Mouse (Mus musculus) CH12.LX (cell line): ENCODE results near the gene Sec24c. TPM values are rescaled to one million over a fixed set of nuclear protein-coding genes. Genes with fewer than 3 reads are reported as not detected.
A peak's percentile ranks its signal among the peaks of the same experiment; 100 is the strongest.

Source experiments
- DNase-seq: peaks from one replicate; pipeline ENCODE4 v3.0.0-alpha.2; 2013; ENCODE audit errors: extremely low read depth
- H3K27ac ChIP-seq: 2 replicates; pipeline ENCODE4 v1.5.1; 2012; ENCODE audit warnings: low read depth, mild to moderate bottlenecking, control low read depth, moderate library complexity; ENCODE audit not compliant: insufficient read depth
- H3K27me3 ChIP-seq: replicated peaks from 2 replicates; pipeline ENCODE3; 2012; ENCODE audit warnings: inconsistent platforms
- H3K36me3 ChIP-seq, 2 experiments: replicated peaks in 1 of 2; 2 replicates each; pipeline versions ENCODE3 to v1.6.1; 2012; ENCODE audit warnings: inconsistent platforms in 1 of 2, low read length in 1 of 2, mild to moderate bottlenecking in 1 of 2, mixed read lengths in 1 of 2, moderate library complexity in 1 of 2; ENCODE audit not compliant: control insufficient read depth in 1 of 2, insufficient read depth in 1 of 2
- H3K4me1 ChIP-seq, 2 experiments: 2 replicates each; pipeline ENCODE4 v1.6.1; 2012; ENCODE audit warnings: inconsistent platforms in 1 of 2, moderate library complexity in 1 of 2; ENCODE audit not compliant: insufficient read depth in 2 of 2, control insufficient read depth in 1 of 2
- H3K4me2 ChIP-seq: 2 replicates; pipeline ENCODE4 v1.6.1; 2012; ENCODE audit warnings: low read depth, mild to moderate bottlenecking, control low read depth; ENCODE audit not compliant: poor library complexity, insufficient read depth, severe bottlenecking
- H3K4me3 ChIP-seq, 3 experiments: fragments of 150-350 bp in 1 of 3; sonication (generic) in 1 of 3; replicated peaks in 1 of 3; 2 replicates each; pipeline versions ENCODE3 to v1.5.1; 2011 to 2012; ENCODE audit warnings: low read depth in 2 of 3, low read length in 2 of 3, mild to moderate bottlenecking in 2 of 3, moderate library complexity in 2 of 3, control low read depth in 1 of 3, improper control_type of control experiment in 1 of 3, inconsistent platforms in 1 of 3, mixed read lengths in 1 of 3; ENCODE audit not compliant: poor library complexity in 1 of 3
- H3K79me2 ChIP-seq: replicated peaks from 2 replicates; pipeline ENCODE4 v1.6.1; 2012; ENCODE audit warnings: mild to moderate bottlenecking, moderate library complexity; ENCODE audit not compliant: control insufficient read depth, poor library complexity, insufficient read depth, severe bottlenecking; ENCODE audit errors: extremely low read depth
- H3K9ac ChIP-seq: 2 replicates; pipeline ENCODE4 v1.6.1; 2012; ENCODE audit warnings: low read depth, mild to moderate bottlenecking, control low read depth, moderate library complexity; ENCODE audit not compliant: insufficient read depth
- H3K9me3 ChIP-seq: replicated peaks from 2 replicates; pipeline ENCODE3; 2012; ENCODE audit warnings: low read length, inconsistent platforms, mixed read lengths
- CHD2 ChIP-seq: IDR thresholded peaks from 2 replicates; pipeline ENCODE4 v1.6.1; 2011; ENCODE audit warnings: low read length, improper control_type of control experiment
- CTCF ChIP-seq, 2 experiments: IDR thresholded peaks in 1 of 2; conservative IDR thresholded peaks in 1 of 2; 2 replicates each; pipeline ENCODE4 v1.5.1; 2011 to 2012; ENCODE audit warnings: low read depth in 2 of 2, low read length in 2 of 2, improper control_type of control experiment in 1 of 2, inconsistent platforms in 1 of 2, mild to moderate bottlenecking in 1 of 2, moderate library complexity in 1 of 2
- ELF1 ChIP-seq: IDR thresholded peaks from 2 replicates; pipeline ENCODE4 v1.6.1; 2014; ENCODE audit warnings: low read depth, mild to moderate bottlenecking, inconsistent platforms, low read length, improper control_type of control experiment
- EP300 ChIP-seq: IDR thresholded peaks from 2 replicates; pipeline ENCODE4 v1.6.1; 2011; ENCODE audit warnings: low read length, improper control_type of control experiment
- ETS1 ChIP-seq: conservative IDR thresholded peaks from 2 replicates; pipeline ENCODE4 v1.6.1; 2012; ENCODE audit warnings: low read depth, mild to moderate bottlenecking, inconsistent platforms, low read length, improper control_type of control experiment, moderate library complexity
- HCFC1 ChIP-seq: IDR thresholded peaks from 2 replicates; pipeline ENCODE4 v1.6.1; 2012; ENCODE audit warnings: low read depth, mild to moderate bottlenecking, inconsistent platforms, low read length, improper control_type of control experiment
- JUN ChIP-seq: IDR thresholded peaks from 2 replicates; pipeline ENCODE4 v1.6.1; 2011; ENCODE audit warnings: low read depth, mild to moderate bottlenecking, low read length, improper control_type of control experiment, moderate library complexity; ENCODE audit not compliant: insufficient read depth
- MAFK ChIP-seq: IDR thresholded peaks from 2 replicates; pipeline ENCODE4 v1.6.1; 2011; ENCODE audit warnings: low read length, improper control_type of control experiment; ENCODE audit not compliant: insufficient replicate concordance
- MAX ChIP-seq: IDR thresholded peaks from 2 replicates; pipeline ENCODE4 v1.6.1; 2011; ENCODE audit warnings: low read length, improper control_type of control experiment
- MEF2A ChIP-seq: IDR thresholded peaks from 2 replicates; pipeline ENCODE4 v1.6.1; 2014; ENCODE audit warnings: low read depth, mild to moderate bottlenecking, inconsistent platforms, low read length, improper control_type of control experiment, borderline replicate concordance
- MXI1 ChIP-seq: IDR thresholded peaks from 2 replicates; pipeline ENCODE4 v1.6.1; 2011; ENCODE audit warnings: mild to moderate bottlenecking, low read depth, low read length, improper control_type of control experiment
- MYC ChIP-seq: IDR thresholded peaks from 2 replicates; pipeline ENCODE4 v1.6.1; 2011; ENCODE audit warnings: low read depth, mild to moderate bottlenecking, improper control_type of control experiment, low read length
- POLR2A ChIP-seq: IDR thresholded peaks from 2 replicates; pipeline ENCODE4 v1.6.1; 2011; ENCODE audit warnings: low read depth, mild to moderate bottlenecking, improper control_type of control experiment, low read length
- RAD21 ChIP-seq: IDR thresholded peaks from 2 replicates; pipeline ENCODE4 v1.6.1; 2011; ENCODE audit warnings: low read depth, mild to moderate bottlenecking, low read length, improper control_type of control experiment, moderate library complexity
- SMC3 ChIP-seq: IDR thresholded peaks from 2 replicates; pipeline ENCODE4 v1.6.1; 2011; ENCODE audit warnings: low read depth, low read length, improper control_type of control experiment
- TBP ChIP-seq: conservative IDR thresholded peaks from 2 replicates; pipeline ENCODE4 v1.6.1; 2011; ENCODE audit warnings: low read depth, low read length, improper control_type of control experiment
- USF1 ChIP-seq: IDR thresholded peaks from 2 replicates; pipeline ENCODE4 v1.6.1; 2014; ENCODE audit warnings: low read depth, mild to moderate bottlenecking, inconsistent platforms, low read length, improper control_type of control experiment
- USF2 ChIP-seq: conservative IDR thresholded peaks from 2 replicates; pipeline ENCODE4 v1.6.1; 2011; ENCODE audit warnings: low read depth, low read length, improper control_type of control experiment
- ZNF384 ChIP-seq: IDR thresholded peaks from 2 replicates; pipeline ENCODE4 v1.6.1; 2012; ENCODE audit warnings: low read depth, low read length, improper control_type of control experiment, inconsistent platforms
- dilution Hi-C: fragments of 300-500 bp; cut with MboI; formaldehyde crosslinking; loops from 2 replicates; pipeline ENCODE4 v1.14.3; 2020; ENCODE audit warnings: low sequenced_read_pairs; ENCODE audit not compliant: extremely low pct_unique_long_range_greater_than_20kb, extremely low pct_ligation_motif_present
- in situ Hi-C: fragments of 300-500 bp; cut with MboI; formaldehyde crosslinking; loops from 3 replicates; pipeline ENCODE4 v1.14.3; 2019; ENCODE audit warnings: low sequenced_read_pairs, low pct_ligation_motif_present, low pct_unique_long_range_greater_than_20kb, mixed read lengths
- polyA plus RNA-seq: library from polyadenylated mRNA; unstranded; fragments of >175 nt; gene quantifications from 2 replicates; pipeline ENCODE4 v1.2.1, GENCODE M21; 2012; ENCODE audit warnings: low read depth; ENCODE audit not compliant: insufficient read length
- total RNA-seq, 2 experiments: library from RNA; depleted of rRNA; stranded (reverse); fragments of 300-350 nt in 1 of 2; fragments of >200 nt in 1 of 2; gene quantifications; 2 replicates each; pipeline ENCODE4 v1.2.3; 2012 to 2014

The Sec24c gene
- total and polyA plus RNA-seq, 3 experiments, result 51.2 to 122 (median 95.9) TPM

DNA sequence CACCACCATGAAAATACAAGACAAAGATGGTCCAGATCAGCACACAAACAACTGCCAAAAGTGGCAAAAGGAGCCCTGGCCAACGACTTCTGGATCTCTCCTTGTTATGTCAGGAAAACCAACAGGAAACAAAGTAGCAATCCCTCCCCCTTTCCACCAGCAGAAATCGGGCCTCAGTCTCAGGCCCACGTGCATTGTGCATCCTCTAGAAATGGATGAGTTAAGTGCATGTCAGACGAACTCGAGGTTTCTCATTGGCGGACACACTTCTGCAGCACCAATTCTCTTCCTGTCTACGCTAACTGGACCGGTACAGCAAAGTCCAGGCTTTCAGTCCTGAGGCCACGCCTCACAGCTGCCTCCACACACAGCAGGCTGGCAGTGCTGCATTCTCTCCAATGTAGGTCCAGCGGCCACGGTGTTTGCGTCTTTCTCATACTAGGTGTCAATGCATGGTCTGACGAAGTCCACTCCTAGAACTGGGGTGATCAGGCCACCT, 61.8 kb downstream of the Sec24c start:
- Histone ChIP-seq H3K4me1 (peaks cover 0 to 20% of the 10 kb centered on the region in 2 experiments; a peak in 2 of 4 replicates), H3K4me3 (no peak overlapping the region), H3K27me3 (no peaks in the 10 kb centered on the region), H3K36me3 (peaks cover 34 to 69% of the 10 kb centered on the region in 2 experiments), H3K4me2 (no peak overlapping the region), H3K9me3 (no peaks in the 10 kb centered on the region), H3K9ac (no peak overlapping the region), H3K27ac (no peak overlapping the region), H3K79me2 (no peaks in the 10 kb centered on the region; the same call in 1 of the 2 replicates)
- in situ Hi-C loops (no loop called here), dilution Hi-C loops (no loop called here)
- TF ChIP-seq MXI1 (no peak), ZNF384 (no peak), ELF1 (no peak), MAFK (no peak), USF1 (no peak), POLR2A (no peak)
- no peak for DNase-seq

DNA sequence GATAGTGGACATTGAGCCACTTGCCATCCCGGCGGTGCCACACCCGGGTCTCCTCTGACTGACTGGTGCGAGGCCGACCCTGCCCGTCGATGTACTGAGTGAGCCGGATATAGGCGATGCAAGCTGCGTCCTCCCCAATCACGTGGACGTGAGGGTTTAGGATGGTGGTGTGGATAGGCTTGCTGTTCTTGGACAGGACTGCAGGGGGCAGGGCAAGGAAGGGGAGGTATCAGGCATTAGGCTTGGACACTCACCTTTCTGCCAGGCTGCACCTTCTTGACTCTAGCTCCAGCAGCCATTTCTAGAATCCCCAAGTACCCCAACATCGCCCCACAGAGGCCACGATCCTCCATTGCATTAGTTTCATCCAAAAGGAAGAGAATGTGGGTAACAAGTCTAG, 63.2 kb downstream of the Sec24c start:
- no peaks in the 10 kb centered on the region; the same call in 1 of the 2 replicates for H3K79me2 ChIP-seq
- TF ChIP-seq CHD2 (no peak), HCFC1 (no peak), SMC3 (peak; percentile 44), MAX (0 out of 2 replicates have a peak, but pooled peaks have one; percentile 26), POLR2A (no peak), RAD21 (peak; percentile 27), CTCF (conservative IDR thresholded peaks at IDR 0.05 in 1 of 2, IDR thresholded peaks at IDR 0.05 in 1 of 2; ENCODE audit: low read depth in 2 of 2, low read length in 2 of 2) (peak; percentile 35 to 64; a peak in 2 of 4 replicates), USF2 (no peak)
- peaks cover 0 to 20% of the 10 kb centered on the region in 2 experiments; a peak in 2 of 4 replicates for H3K4me1 ChIP-seq
- no peaks in the 10 kb centered on the region for H3K9me3 ChIP-seq
- H3K27ac ChIP-seq, result no peak overlapping the region
- H3K4me3 ChIP-seq, result no peak overlapping the region
- dilution Hi-C loops, result no loop called here
- DNase-seq, result peak; percentile 56
- H3K36me3 ChIP-seq, result peaks cover 39 to 74% of the 10 kb centered on the region in 2 experiments
- in situ Hi-C loops, result no loop called here
- H3K27me3 ChIP-seq, result no peaks in the 10 kb centered on the region
- no peak overlapping the region for H3K9ac ChIP-seq
- no peak overlapping the region for H3K4me2 ChIP-seq

- dilution Hi-C loops, result no loop called here
- TF ChIP-seq MEF2A, result no peak
- TF ChIP-seq RAD21, result no peak
- TF ChIP-seq SMC3, result no peak
- TF ChIP-seq MYC, result no peak
- TF ChIP-seq MAFK, result no peak
- TF ChIP-seq ELF1, result no peak
- TF ChIP-seq JUN, result no peak
- no peak for TF ChIP-seq ETS1
- TF ChIP-seq TBP, result no peak
- TF ChIP-seq EP300, result no peak
- Histone ChIP-seq H3K27ac (no peak overlapping the region), H3K4me1 (peaks cover 0 to 11% of the 10 kb centered on the region in 2 experiments; a peak in 2 of 4 replicates), H3K27me3 (no peaks in the 10 kb centered on the region), H3K9me3 (no peaks in the 10 kb centered on the region), H3K4me2 (no peak overlapping the region), H3K79me2 (no peaks in the 10 kb centered on the region), H3K4me3 (no peak overlapping the region), H3K9ac (no peak overlapping the region), H3K36me3 (peaks cover 42 to 78% of the 10 kb centered on the region in 2 experiments)
- no peak for DNase-seq
- in situ Hi-C loops, result no loop called here
These were observed 64.4 kb downstream of the Sec24c start for GRCm38 (mm10) chr14:20738511-20738910.
